Mouse (Mus musculus) urinary bladder, adult 18-20 months (tissue): ENCODE data around the gene Plagl2.

Experiments
- DNase-seq, 2 experiments: peaks; one replicate each; pipeline ENCODE4 v3.0.0; 2022; ENCODE audit warnings: low spot score in 2 of 2, mixed read lengths in 2 of 2

Plagl2 gene

GRCm38 (mm10) chr2:153239021-153239859 lies 2.0 kb downstream of the Plagl2 start:
- DNase-seq = no peak

- no peak for DNase-seq
Measured at GRCm38 (mm10) chr2:153238406-153238805, 2.8 kb downstream of the Plagl2 start.

GRCm38 (mm10) chr2:153237891-153238290 lies 3.3 kb downstream of the Plagl2 start:
- DNase-seq = no peak

- DNase-seq = no peak
Measured at GRCm38 (mm10) chr2:153237193-153237592, 4.0 kb downstream of the Plagl2 start.

- DNase-seq = no peak
Measured at GRCm38 (mm10) chr2:153228523-153228922, 12.7 kb downstream of the Plagl2 start.

- DNase-seq = no peak
Measured at GRCm38 (mm10) chr2:153227959-153228358, 13.3 kb downstream of the Plagl2 start.

- no peak for DNase-seq
Measured at GRCm38 (mm10) chr2:153225595-153225953, 15.7 kb downstream of the Plagl2 start.

- no peak for DNase-seq
Measured at GRCm38 (mm10) chr2:153224946-153225594, 16.2 kb downstream of the Plagl2 start, which contains the start of gene Tspyl3. TSS of gene Tspyl3 (minus strand) at chr2:153225441.

- DNase-seq = no peak
Measured at GRCm38 (mm10) chr2:153222566-153222965, 18.7 kb downstream of the Plagl2 start.

- DNase-seq = no peak
Measured at GRCm38 (mm10) chr2:153222130-153222529, 19.1 kb downstream of the Plagl2 start.

- DNase-seq = no peak
Measured at GRCm38 (mm10) chr2:153221620-153222019, 19.6 kb downstream of the Plagl2 start.

- no peak for DNase-seq
Measured at GRCm38 (mm10) chr2:153218516-153218915, 22.7 kb downstream of the Plagl2 start.

GRCm38 (mm10) chr2:153217826-153218340 lies 23.3 kb downstream of the Plagl2 start:
- no peak for DNase-seq

GRCm38 (mm10) chr2:153215421-153215820 lies 25.8 kb downstream of the Plagl2 start:
- DNase-seq = no peak

GRCm38 (mm10) chr2:153214771-153215259 lies 26.4 kb downstream of the Plagl2 start:
- no peak for DNase-seq

- DNase-seq = no peak
Measured at GRCm38 (mm10) chr2:153213351-153213750, 27.9 kb downstream of the Plagl2 start.

GRCm38 (mm10) chr2:153211451-153211850 lies 29.8 kb downstream of the Plagl2 start:
- no peak for DNase-seq

GRCm38 (mm10) chr2:153209286-153209685 lies 31.9 kb downstream of the Plagl2 start:
- DNase-seq = no peak

- DNase-seq = no peak
Measured at GRCm38 (mm10) chr2:153208149-153208548, 33.1 kb downstream of the Plagl2 start.

GRCm38 (mm10) chr2:153202766-153203165 lies 38.5 kb downstream of the Plagl2 start:
- no peak for DNase-seq

- no peak for DNase-seq
Measured at GRCm38 (mm10) chr2:153199114-153199513, 42.1 kb downstream of the Plagl2 start.

GRCm38 (mm10) chr2:153198485-153198884 lies 42.7 kb downstream of the Plagl2 start:
- DNase-seq = no peak

GRCm38 (mm10) chr2:153194255-153194654 lies 47.0 kb downstream of the Plagl2 start:
- no peak for DNase-seq
